Mouse (Mus musculus) liver, embryonic 11.5 days (tissue): Measurements from ENCODE around the gene Dnase1l3. TPM values are rescaled to one million over a fixed set of nuclear protein-coding genes. Genes with fewer than 3 reads are reported as not detected.

Experiments
- ATAC-seq: fragments of 200-750 bp; cut with Nextera tagmentation; replicated peaks from 2 replicates; pipeline ENCODE4 v1.8.0; 2017; ENCODE audit warnings: moderate number of reproducible peaks, mild to moderate bottlenecking, moderate TSS enrichment, moderate library complexity; ENCODE audit not compliant: low FRiP score
- DNase-seq: peaks from one replicate; pipeline ENCODE4 v3.0.0-alpha.2; 2017; ENCODE audit warnings: low spot score
- H3K27ac ChIP-seq: fragments of 300-500 bp; sonication (generic); 2 replicates; pipeline ENCODE4 v1.5.1; 2014; ENCODE audit warnings: mild to moderate bottlenecking, low read depth, low read length, control low read depth
- H3K27me3 ChIP-seq: fragments of 300-500 bp; sonication (generic); replicated peaks from 2 replicates; pipeline ENCODE4 v1.6.1; 2014; ENCODE audit warnings: low read length, mixed read lengths; ENCODE audit not compliant: control insufficient read depth, insufficient read depth
- H3K36me3 ChIP-seq: fragments of 300-500 bp; sonication (generic); 2 replicates; pipeline ENCODE4 v1.6.1; 2014; ENCODE audit warnings: mild to moderate bottlenecking, low read length, moderate library complexity, mixed read lengths; ENCODE audit not compliant: control insufficient read depth, insufficient read depth
- H3K4me1 ChIP-seq: fragments of 300-500 bp; sonication (generic); replicated peaks from 2 replicates; pipeline ENCODE4 v1.6.1; 2014; ENCODE audit warnings: low read length, mixed read lengths; ENCODE audit not compliant: control insufficient read depth, insufficient read depth
- H3K4me2 ChIP-seq: fragments of 300-500 bp; sonication (generic); 2 replicates; pipeline ENCODE4 v1.6.1; 2014; ENCODE audit warnings: mild to moderate bottlenecking, control low read depth, moderate library complexity
- H3K4me3 ChIP-seq: fragments of 300-500 bp; sonication (generic); 2 replicates; pipeline ENCODE4 v1.5.1; 2014; ENCODE audit warnings: low read depth, low read length, control low read depth
- H3K9ac ChIP-seq: fragments of 300-500 bp; sonication (generic); 2 replicates; pipeline ENCODE4 v1.6.1; 2014; ENCODE audit warnings: low read depth, low read length, control low read depth
- H3K9me3 ChIP-seq: fragments of 300-500 bp; sonication (generic); 2 replicates; pipeline ENCODE4 v1.6.1; 2016; ENCODE audit warnings: low read length, inconsistent platforms, mixed read lengths; ENCODE audit not compliant: control insufficient read depth
- WGBS: fragments of 180-500 bp; shearing (Covaris S2); extraction: QIAGEN DNeasy Blood & Tissue Kit; methylation state at CpG from one replicate; pipeline ENCODE4 v1.1.7; 2014; 5-methylcytosine and 5-hydroxymethylcytosine counted together
- polyA plus RNA-seq: library from polyadenylated mRNA; unstranded; fragments of >200 nt; fragmentation: Nextera tagmentation; extraction: Ambion mirVana; gene quantifications from 2 replicates; pipeline ENCODE4 v1.2.1, GENCODE M21; 2014

Dnase1l3 gene
- polyA plus RNA-seq, 1 experiment from 2014 or later: 0.73 TPM

DNA sequence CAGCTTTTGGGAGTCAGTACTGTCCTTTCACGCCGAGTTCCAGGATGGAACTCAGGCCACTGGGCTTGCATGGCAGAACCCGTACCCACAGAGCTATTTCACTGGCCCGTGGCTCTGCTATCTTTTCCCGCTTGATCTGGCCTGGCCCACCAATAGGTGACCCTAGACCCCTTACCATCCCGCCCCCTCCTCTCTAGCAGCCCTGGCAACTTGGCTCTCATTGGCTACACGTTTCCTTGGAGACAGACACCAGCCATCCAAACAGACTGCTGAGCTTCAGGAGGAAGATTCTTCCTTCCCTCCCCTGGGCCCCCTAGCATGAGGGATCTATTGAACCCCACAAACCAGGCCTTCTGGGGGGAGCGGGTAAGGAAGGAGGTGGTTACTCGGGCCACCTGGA, 37.3 kb downstream of the Dnase1l3 start, which contains the start of gene Gm45521:
Gene Gm45521, plus strand, starts transcription at position 240 of the 400 bp plus-strand sequence.
- 59% methylated on average over 9 of the region's 9 CpGs for WGBS
- no peaks in the 10 kb centered on the region for H3K27me3 ChIP-seq
- DNase-seq (no peak), ATAC-seq (no peak)
- H3K4me3 ChIP-seq: no peak within 1 kb of the TSS
- peaks cover 11% of the 10 kb centered on the region for H3K4me1 ChIP-seq
- H3K9ac ChIP-seq: no peak within 1 kb of the TSS
- H3K9me3 ChIP-seq: no peaks in the 10 kb centered on the region
- no peaks in the 10 kb centered on the region for H3K36me3 ChIP-seq
- H3K27ac ChIP-seq: no peak within 1 kb of the TSS
- no peak within 1 kb of the TSS for H3K4me2 ChIP-seq

DNA sequence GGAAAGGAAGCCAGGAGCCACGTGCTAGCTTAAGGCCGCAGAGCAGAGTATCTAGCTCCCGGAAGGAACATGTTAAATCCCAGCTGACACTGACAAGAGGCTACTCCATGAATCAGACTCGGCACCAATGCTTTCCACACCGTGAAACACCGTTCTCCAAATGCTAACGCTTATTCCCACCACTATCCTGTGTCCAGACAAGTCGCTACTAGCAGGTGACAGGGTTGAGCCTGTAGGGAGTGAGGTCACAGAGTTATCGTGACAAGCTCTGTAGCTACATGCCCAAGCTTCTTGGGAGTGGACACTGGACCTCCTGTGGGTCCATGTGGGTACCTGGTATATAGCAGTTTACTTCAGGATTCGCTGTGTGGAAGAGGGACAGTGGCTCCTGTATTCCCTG, 37.9 kb downstream of the Dnase1l3 start:
- no peaks in the 10 kb centered on the region for H3K36me3 ChIP-seq
- H3K9me3 ChIP-seq: no peaks in the 10 kb centered on the region
- H3K4me1 ChIP-seq: peaks cover 11% of the 10 kb centered on the region
- H3K4me3 ChIP-seq: no peak overlapping the region
- no peak overlapping the region for H3K4me2 ChIP-seq
- H3K27me3 ChIP-seq: no peaks in the 10 kb centered on the region
- no peak for DNase-seq
- no peak overlapping the region for H3K27ac ChIP-seq
- H3K9ac ChIP-seq: no peak overlapping the region
- ATAC-seq: no peak
- 78% methylated on average over 10 of the region's 10 CpGs for WGBS

DNA sequence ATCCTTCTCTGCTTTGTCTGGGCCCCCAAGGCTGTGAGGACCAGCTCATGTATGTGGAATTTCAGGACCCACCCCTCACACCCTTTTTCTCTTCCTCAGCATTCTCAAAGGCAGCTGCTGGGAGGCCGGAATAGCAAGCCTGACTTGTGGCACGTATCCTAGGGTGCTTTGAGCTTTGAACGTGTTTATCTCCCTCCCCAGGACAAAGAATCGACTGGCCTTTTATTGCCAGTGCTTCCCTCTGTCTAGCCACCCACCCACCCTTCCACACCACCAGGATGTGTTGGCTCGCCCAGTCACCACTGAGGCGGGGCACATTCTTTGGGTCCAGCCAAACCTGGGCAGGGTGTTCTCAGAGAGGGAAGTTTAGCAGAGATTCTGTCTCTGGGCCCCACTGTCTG, 40.3 kb downstream of the Dnase1l3 start:
- Histone ChIP-seq H3K4me2 (no peak overlapping the region), H3K36me3 (no peaks in the 10 kb centered on the region; the same call in 1 of the 2 replicates), H3K27ac (no peak overlapping the region), H3K27me3 (no peaks in the 10 kb centered on the region), H3K4me1 (peaks cover 11% of the 10 kb centered on the region), H3K9me3 (no peaks in the 10 kb centered on the region), H3K9ac (no peak overlapping the region), H3K4me3 (no peak overlapping the region)
- ATAC-seq (no peak), DNase-seq (no peak)
- WGBS: 52% methylated on average over 6 of the region's 6 CpGs

DNA sequence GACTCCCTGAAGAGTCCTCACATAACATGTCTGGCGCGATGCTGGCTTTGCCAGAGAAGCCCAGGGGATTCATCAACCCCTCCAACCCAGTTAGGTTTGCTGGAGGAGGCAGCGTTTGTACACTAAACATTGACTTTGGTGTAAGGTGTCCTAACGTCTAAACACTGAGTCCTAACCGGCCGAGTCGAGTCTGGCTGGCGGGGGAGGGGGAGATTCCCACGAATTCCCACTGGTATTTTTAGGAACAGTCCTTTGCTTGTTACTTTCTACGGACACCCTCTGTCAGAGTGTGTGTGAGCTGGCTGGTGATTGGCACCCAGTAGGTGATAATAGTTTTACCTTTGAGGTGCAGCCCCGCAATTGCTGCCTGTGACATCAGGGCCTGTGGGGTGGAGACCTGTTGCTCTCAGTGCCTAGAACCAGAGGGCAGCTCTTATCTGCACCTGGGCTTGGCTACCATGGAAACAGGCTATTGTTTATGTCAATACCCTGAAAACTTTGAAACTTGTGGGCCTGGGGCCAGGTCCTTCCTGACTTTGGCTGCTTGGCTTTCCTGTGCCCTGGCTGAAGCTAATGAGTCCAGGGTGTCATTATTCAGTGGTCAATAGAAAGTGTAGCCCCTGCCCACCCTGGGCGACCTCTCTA, 41.6 kb downstream of the Dnase1l3 start:
- H3K9ac ChIP-seq: no peak overlapping the region
- H3K4me3 ChIP-seq: no peak overlapping the region
- peak overlapping the region; percentile 12; the same call in 1 of the 2 replicates for H3K4me2 ChIP-seq
- 33% methylated on average over 12 of the region's 12 CpGs for WGBS
- peak overlapping the region; percentile 74 for H3K27ac ChIP-seq
- ATAC-seq: peak; percentile 81
- H3K36me3 ChIP-seq: no peaks in the 10 kb centered on the region; the same call in 1 of the 2 replicates
- peak; percentile 49 for DNase-seq
- no peaks in the 10 kb centered on the region for H3K9me3 ChIP-seq
- no peaks in the 10 kb centered on the region for H3K27me3 ChIP-seq
- H3K4me1 ChIP-seq: peaks cover 11% of the 10 kb centered on the region

DNA sequence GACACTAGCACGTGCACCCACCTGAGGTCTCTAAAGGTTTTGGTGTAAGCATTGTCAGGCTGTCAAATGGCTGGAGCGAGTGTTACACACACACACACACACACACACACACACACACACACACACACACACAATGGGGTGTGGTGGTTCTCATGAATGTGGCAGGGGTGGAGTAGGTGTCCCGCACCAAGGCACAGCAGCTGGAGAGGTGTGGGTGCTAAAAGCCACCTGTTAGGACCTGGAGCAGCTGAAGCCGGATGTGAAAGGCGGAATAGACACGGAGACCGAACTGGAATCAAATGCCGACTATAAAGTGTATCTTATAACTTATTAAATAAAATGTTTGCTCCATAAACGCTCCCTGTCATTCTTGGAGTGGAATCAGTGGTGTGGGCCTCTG, 43.1 kb downstream of the Dnase1l3 start:
- no peaks in the 10 kb centered on the region for H3K27me3 ChIP-seq
- no peak overlapping the region for H3K27ac ChIP-seq
- H3K4me3 ChIP-seq: no peak overlapping the region
- H3K4me2 ChIP-seq: no peak overlapping the region
- H3K9ac ChIP-seq: no peak overlapping the region
- no peaks in the 10 kb centered on the region; the same call in 1 of the 2 replicates for H3K36me3 ChIP-seq
- 92% methylated on average over 9 of the region's 9 CpGs for WGBS
- DNase-seq (no peak), ATAC-seq (no peak)
- H3K4me1 ChIP-seq: peaks cover 11% of the 10 kb centered on the region
- no peaks in the 10 kb centered on the region for H3K9me3 ChIP-seq

DNA sequence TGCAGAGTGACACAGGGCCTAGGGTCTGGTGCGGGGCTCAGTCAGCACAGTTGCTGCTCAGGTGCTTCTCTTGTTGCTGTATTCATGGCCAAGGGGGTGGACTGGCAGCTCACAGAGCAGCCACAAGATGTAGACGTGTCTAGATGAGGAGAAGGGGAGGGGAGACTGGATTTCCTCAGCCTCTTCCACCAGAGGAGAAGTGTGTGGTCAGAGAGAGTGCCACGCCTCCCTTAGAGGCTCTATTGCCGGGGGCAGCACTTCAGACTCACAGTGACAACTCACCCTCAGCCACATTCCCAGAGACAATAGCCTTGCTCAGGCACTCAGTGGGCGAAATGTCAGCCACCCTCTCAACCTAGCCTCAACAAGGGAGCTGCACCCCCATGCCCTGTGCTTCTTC, 49.1 kb downstream of the Dnase1l3 start:
- no peak overlapping the region for H3K4me2 ChIP-seq
- WGBS: 73% methylated on average over 5 of the region's 5 CpGs
- no peaks in the 10 kb centered on the region; the same call in 1 of the 2 replicates for H3K36me3 ChIP-seq
- H3K4me3 ChIP-seq: no peak overlapping the region
- H3K27me3 ChIP-seq: no peaks in the 10 kb centered on the region
- H3K9me3 ChIP-seq: no peaks in the 10 kb centered on the region
- DNase-seq (no peak), ATAC-seq (no peak)
- H3K27ac ChIP-seq: no peak overlapping the region
- H3K4me1 ChIP-seq: peaks cover 5% of the 10 kb centered on the region; the same call in 1 of the 2 replicates
- H3K9ac ChIP-seq: no peak overlapping the region

DNA sequence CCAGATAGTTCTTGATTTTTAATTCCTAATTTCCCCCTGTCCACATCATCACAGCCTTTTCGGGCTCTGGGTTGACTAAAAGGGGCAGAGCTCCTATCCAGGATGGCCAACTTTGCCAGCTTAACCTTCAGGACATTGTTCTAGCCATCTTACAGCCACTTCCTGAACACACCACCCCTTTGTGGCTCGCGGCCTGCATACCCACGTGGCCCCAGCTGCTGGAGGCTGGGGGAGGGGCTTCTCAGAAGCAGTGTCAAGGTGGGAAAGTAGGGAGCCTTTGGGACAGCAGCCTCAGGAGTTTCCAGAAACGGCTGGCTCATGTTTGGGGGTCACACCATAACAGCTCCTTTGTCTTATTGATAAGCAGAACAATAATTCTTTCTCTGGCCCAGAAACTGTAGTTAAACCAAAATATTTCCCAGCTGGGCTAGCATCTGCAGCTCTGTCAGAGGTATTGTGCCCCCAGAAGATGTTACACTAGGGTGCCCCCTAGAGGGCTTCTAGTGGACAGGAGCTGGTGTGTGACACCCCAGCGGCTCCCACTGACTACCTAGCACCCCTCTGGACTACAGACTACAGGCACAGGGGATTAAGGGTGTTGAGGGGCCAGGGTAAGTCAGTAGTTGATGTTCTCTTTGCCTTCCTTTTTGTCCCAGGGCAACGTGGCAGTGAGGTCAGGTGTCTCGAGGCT, 49.9 kb downstream of the Dnase1l3 start:
- Histone ChIP-seq H3K36me3 (no peaks in the 10 kb centered on the region; the same call in 1 of the 2 replicates), H3K4me3 (no peak overlapping the region), H3K4me2 (no peak overlapping the region), H3K27ac (no peak overlapping the region), H3K4me1 (peaks cover 5% of the 10 kb centered on the region; the same call in 1 of the 2 replicates), H3K9me3 (no peaks in the 10 kb centered on the region), H3K27me3 (no peaks in the 10 kb centered on the region), H3K9ac (no peak overlapping the region)
- 46% methylated on average over 8 of the region's 8 CpGs for WGBS
- DNase-seq (no peak), ATAC-seq (peak; percentile 64)

DNA sequence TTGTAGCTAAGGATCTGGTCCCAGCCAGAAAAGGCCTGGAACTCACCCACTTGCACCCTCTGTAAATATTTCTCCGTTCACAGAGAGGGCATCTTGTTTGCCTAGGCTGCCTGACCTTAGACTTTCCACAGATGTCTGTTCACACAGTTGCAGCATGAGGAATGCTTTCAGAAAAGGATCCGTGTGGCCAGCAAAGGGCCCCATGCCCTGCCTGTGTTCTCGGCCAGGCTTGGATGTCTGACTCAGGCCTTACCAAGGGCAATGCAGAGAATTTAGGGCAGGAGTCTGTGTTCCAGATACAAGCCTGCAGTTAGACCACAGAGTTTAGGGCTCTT, 50.6 kb downstream of the Dnase1l3 start:
- ATAC-seq (no peak), DNase-seq (no peak)
- Histone ChIP-seq H3K4me2 (no peak overlapping the region), H3K4me1 (peaks cover 5% of the 10 kb centered on the region; the same call in 1 of the 2 replicates), H3K9me3 (no peaks in the 10 kb centered on the region), H3K9ac (no peak overlapping the region), H3K4me3 (no peak overlapping the region), H3K27ac (no peak overlapping the region), H3K36me3 (no peaks in the 10 kb centered on the region; the same call in 1 of the 2 replicates), H3K27me3 (no peaks in the 10 kb centered on the region)
- WGBS: 72% methylated on average over 3 of the region's 3 CpGs
